Mouse (Mus musculus) CD4-positive helper T cell, adult 2 months (primary cell): Measurements from ENCODE around the gene Art3.

Experiments
- DNase-seq: peaks from one replicate; pipeline ENCODE4 v3.0.0-alpha.2; 2012; ENCODE audit warnings: low read depth, missing footprints, low spot score

Gene Art3

GRCm38 (mm10) chr5:92376795-92377405 is 45.3 kb downstream of the Art3 start:
- DNase-seq, result no peak

- peak; percentile 78 for DNase-seq
Measured at GRCm38 (mm10) chr5:92381550-92382348, 50.1 kb downstream of the Art3 start.

DNA sequence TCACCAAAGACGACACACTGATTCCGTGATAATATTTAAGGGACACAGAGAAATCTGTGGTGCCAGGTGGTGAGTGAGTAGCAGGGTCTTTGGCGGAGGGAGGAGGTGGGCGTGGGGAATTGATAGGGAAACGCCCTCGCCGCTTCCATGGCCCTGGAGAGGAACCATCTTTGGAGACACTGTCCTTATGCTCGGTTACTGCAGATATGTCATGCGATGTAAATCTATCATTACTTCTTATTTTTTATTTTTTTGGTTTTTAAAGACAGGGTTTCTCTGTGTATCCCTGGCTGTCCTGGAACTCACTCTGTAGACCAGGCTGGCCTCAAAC is 50.7 kb downstream of the Art3 start:
- no peak for DNase-seq

DNA sequence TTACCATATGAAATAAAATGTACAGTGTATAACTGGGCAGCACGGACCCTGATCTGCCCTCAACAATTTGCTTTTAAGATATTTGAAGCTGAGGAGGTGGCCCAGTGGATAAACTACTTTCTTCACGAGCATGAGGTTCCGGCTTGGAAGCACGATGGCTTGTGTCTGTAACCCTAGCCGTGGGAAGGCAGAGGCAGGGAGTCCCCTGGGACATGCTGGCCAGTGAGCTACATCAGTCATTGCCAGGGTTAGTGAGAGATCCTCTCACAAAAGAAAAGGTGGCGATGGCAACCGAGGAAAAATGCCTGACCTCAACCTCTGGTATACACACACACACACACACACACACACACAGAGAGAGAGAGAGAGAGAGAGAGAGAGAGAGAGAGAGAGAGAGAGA is 52.1 kb downstream of the Art3 start:
- DNase-seq, result no peak

GRCm38 (mm10) chr5:92384855-92385254 is 53.2 kb downstream of the Art3 start:
- DNase-seq, result peak; percentile 34

DNA sequence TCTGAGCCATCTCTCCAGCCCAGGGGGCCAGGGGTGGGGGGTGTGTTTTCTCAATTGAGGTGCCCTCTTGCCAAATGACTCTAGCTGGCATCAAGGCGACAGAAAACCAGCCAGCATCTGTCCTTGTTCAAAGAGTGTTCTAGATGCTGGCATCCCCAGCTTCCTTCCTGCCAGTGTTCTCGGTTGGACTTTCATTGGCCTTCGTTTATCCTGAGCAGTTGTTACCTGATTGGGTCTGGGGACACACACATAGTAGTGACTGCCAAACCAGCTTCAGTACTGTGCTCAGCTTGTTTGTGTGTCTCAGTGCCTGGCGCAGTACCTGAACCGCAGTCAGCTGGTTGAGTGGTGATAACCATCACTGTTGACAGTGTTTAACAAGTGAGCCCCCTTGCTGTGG is 54.5 kb downstream of the Art3 start:
- DNase-seq, result no peak

- no peak for DNase-seq
Measured at GRCm38 (mm10) chr5:92386643-92387042, 55.0 kb downstream of the Art3 start.

- DNase-seq, result no peak
Measured at GRCm38 (mm10) chr5:92387433-92387832, 55.8 kb downstream of the Art3 start.

DNA sequence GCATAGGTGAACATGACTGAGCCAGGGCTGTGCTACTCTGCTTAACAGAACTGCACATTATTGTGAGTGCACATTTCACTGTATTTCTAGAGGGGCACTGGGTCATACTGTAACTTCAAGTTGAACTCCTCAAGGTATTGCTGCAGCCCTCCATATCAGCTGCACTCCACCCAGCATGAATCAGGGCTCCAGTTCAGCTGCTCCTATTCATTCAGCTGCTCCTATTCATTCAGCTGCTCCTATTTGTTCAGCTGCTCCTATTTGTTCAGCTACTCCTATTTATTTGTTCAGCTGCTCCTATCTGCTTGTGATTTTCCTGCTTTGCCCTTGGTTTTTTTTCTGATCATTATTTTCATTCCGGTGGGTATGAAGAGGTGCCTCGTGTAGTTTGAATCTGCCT is 58.4 kb downstream of the Art3 start:
- DNase-seq, result no peak

DNA sequence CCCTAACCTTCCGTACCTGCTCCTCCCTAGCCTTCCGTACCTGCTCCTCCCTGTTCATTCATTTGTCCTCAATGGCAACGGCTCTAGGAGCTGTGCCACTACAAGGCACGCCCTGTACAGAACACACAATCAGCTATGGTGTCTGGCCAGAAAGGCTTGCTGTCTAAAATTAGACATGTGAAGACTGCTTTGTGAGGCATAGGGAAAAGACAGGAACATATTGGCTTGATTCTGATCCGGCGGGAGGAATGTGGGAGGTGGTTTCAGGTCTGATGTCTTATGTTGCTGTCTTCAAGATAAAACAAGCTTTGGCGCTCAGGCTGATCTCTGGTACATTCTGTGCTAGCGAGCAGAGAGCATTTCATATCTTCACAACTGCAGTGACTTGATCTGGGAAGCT is 59.0 kb downstream of the Art3 start:
- no peak for DNase-seq

GRCm38 (mm10) chr5:92392542-92392941 is 60.9 kb downstream of the Art3 start:
- DNase-seq, result peak; percentile 15

GRCm38 (mm10) chr5:92393863-92394262 is 62.2 kb downstream of the Art3 start:
- DNase-seq, result no peak

- DNase-seq, result no peak
Measured at GRCm38 (mm10) chr5:92395764-92396163, 64.1 kb downstream of the Art3 start.

DNA sequence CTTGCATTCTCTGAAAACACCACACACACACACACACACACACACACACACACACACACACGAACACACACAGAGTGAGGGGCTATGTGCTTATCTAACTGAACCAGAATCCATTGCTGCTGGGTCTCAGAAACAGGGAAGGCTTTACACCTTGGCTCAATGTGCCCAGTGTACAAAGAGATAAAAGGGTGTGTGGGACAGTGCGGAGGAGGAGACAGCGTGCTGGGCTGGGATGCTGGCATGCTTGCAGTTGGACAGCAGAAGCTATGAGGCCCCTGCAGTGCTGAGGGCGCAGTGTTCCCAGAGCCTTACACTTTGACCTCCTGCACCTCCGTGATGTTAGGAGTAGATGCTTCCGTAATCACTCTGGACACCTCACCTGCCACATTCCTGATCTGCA is 64.8 kb downstream of the Art3 start:
- DNase-seq, result no peak

- DNase-seq, result peak; percentile 68
Measured at GRCm38 (mm10) chr5:92398153-92398552, 66.5 kb downstream of the Art3 start.

GRCm38 (mm10) chr5:92402816-92403215 is 71.2 kb downstream of the Art3 start:
- no peak for DNase-seq

DNA sequence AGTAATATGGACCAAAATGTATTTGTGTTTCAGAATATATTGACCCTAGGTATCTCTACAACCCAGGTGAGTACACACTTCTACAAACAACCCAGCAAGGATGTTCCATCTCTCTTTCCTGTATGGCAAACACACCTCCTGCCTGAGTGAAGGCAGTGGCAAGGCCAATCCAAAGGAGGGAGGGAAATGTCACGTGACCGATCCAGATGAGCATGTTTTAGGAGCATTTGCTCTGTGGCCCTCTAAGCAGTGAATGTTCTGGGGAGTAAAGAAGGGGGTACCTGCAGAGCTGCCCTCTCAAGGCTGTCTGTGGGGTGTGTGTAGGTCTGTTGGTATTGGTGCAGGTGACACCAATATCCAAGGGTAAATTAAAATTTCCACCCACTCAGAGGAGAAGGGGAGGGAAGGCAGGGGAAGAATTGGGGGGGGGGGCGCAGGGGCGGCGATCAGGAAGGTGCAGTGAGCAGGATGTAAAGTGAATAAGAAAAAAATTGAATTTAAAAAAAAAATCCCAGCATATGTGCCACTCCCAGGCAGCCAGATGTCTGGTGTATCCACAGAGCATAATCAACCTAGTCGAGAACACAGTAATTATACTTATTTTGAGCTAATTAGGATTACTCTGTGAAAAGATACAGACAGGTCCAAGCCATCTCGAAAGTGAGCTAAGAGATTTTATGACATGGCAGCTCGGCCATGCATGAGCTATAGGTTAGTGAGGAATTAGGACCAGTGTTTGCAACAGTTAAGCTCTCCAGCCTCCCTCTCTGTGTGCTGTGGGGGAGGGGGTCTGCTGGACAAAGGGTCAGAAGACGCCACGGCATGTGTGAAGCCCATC is 72.2 kb downstream of the Art3 start:
- DNase-seq, result no peak

- DNase-seq, result no peak
Measured at GRCm38 (mm10) chr5:92404400-92404678, 72.7 kb downstream of the Art3 start.

DNA sequence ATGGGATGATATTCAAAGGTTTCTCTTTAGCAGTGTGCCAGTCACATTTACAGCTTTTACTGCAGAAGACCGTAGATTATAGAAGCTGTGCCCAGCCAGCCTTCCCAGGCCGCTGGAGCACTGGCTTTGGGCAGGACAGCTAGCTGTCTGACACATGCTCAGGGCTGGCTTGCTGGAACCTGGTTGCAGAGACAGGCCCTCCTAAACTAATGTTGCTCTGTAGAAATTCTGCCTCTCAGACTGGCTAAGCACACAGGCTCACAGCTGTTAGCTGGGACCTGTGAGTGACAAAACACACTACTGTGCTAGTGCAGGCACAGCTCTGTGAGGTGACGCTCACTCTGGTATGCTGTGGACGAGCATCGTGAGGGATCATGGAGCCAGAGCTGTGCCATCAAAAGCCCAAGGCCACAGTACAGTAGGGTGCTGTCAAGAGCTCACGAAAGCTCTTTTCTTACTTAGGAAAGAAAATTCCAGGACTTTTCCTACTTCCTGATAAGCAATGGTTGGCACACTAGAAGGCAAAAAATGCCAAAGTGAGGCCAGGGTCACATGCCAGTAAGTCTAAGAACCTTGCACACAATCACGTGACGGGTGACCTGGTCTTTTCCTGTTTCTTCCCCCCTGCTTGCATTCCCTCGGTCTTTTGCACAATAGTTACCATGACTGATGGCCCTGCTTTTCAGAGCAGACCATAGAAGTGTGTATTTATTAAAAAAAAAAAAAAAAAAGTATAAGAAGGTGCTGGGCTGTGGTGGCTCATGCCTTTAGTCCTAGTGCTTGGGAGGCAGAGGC is 77.9 kb downstream of the Art3 start:
- DNase-seq, result no peak

- no peak for DNase-seq
Measured at GRCm38 (mm10) chr5:92410486-92410885, 78.9 kb downstream of the Art3 start.

DNA sequence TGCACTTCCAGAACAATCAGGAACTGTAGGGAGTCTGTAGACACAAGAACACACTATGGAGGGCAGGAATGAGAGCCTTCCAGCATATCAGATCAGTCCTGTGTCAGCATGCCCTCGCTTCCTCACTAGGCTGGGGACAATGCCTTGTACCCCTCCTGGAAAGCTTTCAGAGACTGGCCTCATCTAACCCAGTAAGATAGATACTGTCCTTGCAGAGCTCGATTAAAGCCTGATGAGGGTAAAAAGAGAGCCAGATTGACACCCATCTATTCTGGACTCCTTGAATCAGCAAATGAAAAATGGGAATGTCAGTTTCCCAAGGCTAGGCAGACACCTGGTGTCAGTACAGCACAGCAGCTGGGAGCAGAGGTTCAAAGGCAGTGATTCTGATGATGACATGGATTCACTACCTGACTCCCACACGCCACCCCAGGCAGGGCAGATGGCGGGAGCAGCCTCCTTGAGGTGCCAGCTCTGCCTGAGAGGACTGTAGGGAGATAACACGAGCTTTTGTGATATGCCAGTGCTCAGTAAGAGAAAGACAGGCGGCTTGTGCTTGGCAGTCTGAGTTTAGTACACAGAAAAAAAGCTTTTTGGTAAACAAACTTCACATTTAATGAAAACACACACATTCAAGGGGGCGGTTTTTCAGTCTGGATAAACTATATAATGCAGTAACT is 80.0 kb downstream of the Art3 start:
- DNase-seq, result no peak
